Comparison of ENCODE assay signal across 12 mouse cellular contexts in the genomic region with DNA sequence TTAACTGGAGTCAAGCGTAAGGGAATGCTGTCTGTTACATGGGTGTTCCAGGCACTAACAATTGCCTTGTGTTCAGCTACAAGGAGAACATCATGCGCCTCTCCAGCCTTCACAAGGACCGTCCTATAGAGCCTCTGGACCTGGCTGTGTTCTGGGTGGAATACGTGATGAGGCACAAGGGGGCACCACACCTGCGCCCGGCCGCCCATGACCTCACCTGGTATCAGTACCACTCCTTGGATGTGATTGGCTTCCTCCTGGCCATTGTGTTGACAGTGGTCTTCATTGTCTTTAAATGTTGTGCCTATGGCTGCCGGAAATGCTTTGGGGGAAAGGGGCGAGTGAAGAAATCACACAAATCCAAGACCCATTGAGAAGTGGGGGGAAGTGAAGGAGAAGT. TPM values are rescaled to one million over a fixed set of nuclear protein-coding genes. Genes with fewer than 3 reads are reported as not detected.
A peak's percentile ranks its signal among the peaks of the same experiment; 100 is the strongest.
DNase-seq lines count a peak whose midpoint lies in the region; ATAC-seq and TF ChIP-seq lines count a peak whose summit lies in the region.
"Had no signal": no experiment of that assay in that cellular context is flagged by ENCODE, and none has a peak within 500 bp of the region (broad histone marks: within the 10 kb centered on the region; RNA-seq: fewer than 3 reads in every experiment).

No protein-coding gene starts in this region.

- dilution Hi-C loops in CH12.LX (cut with MboI; ENCODE audit: extremely low pct_ligation_motif_present, extremely low pct_unique_long_range_greater_than_20kb, low sequenced_read_pairs) = no loop called here

- peaks cover 32% of the 10 kb centered on the region for H3K9me3 ChIP-seq in forebrain, embryonic 10.5 days
- H3K9me3 ChIP-seq in forebrain, embryonic 16.5 days (ENCODE audit: control insufficient read depth, low read length) = peaks cover 45% of the 10 kb centered on the region
- H3K9me3 ChIP-seq in lung, postnatal 0 days (ENCODE audit: low read length) = peaks cover 38% of the 10 kb centered on the region
- peaks cover 69% of the 10 kb centered on the region for H3K9me3 ChIP-seq in CH12.LX (replicated peaks; ENCODE audit: low read length)

- no peaks in the 10 kb centered on the region for H3K4me1 ChIP-seq in forebrain, embryonic 10.5 days
- no peaks in the 10 kb centered on the region for H3K4me1 ChIP-seq in forebrain, embryonic 16.5 days (replicated peaks; ENCODE audit: control insufficient read depth, insufficient read depth, low read length)
- no peaks in the 10 kb centered on the region for H3K4me1 ChIP-seq in lung, postnatal 0 days (ENCODE audit: insufficient read depth, low read depth, low read length)
- no peaks in the 10 kb centered on the region for H3K4me1 ChIP-seq in lung, adult 2 months (ENCODE audit: control insufficient read depth, insufficient read depth, low read length)
- H3K4me1 ChIP-seq in CH12.LX (ENCODE audit: control insufficient read depth in 1 of 2, insufficient read depth in 2 of 2) = no peaks in the 10 kb centered on the region
- H3K4me1 ChIP-seq: liver, embryonic 13.5 days; neural tube, embryonic 13.5 days had no signal

- in situ Hi-C loops in CH12.LX (cut with MboI; ENCODE audit: low pct_ligation_motif_present, low pct_unique_long_range_greater_than_20kb, low sequenced_read_pairs) = no loop called here

- no peak for TF ChIP-seq EP300 in lung, postnatal 0 days (IDR thresholded peaks at IDR 0.05)
- TF ChIP-seq EP300 in CH12.LX (IDR thresholded peaks at IDR 0.05; ENCODE audit: low read length) = no peak

- TF ChIP-seq POLR2A in lung, adult 2 months (IDR thresholded peaks at IDR 0.05; ENCODE audit: borderline replicate concordance, extremely low read depth, low read depth, low read length) = no peak
- TF ChIP-seq POLR2A in CH12.LX (IDR thresholded peaks at IDR 0.05; ENCODE audit: low read depth, low read length) = no peak

- H3K9ac ChIP-seq in forebrain, embryonic 16.5 days (replicated peaks; ENCODE audit: low read depth, low read length) = no peak overlapping the region
- no peak overlapping the region for H3K9ac ChIP-seq in lung, postnatal 0 days (replicated peaks; ENCODE audit: low read depth)
- H3K9ac ChIP-seq in CH12.LX (ENCODE audit: insufficient read depth, low read depth) = no peak overlapping the region
- H3K9ac ChIP-seq: liver, embryonic 13.5 days; neural tube, embryonic 13.5 days had no signal

- TF ChIP-seq CTCF in lung, postnatal 0 days (IDR thresholded peaks at IDR 0.05) = no peak
- no peak for TF ChIP-seq CTCF in lung, adult 2 months (IDR thresholded peaks at IDR 0.05; ENCODE audit: insufficient read depth, low read length)
- TF ChIP-seq CTCF in CH12.LX (conservative IDR thresholded peaks at IDR 0.05 in 1 of 2, IDR thresholded peaks at IDR 0.05 in 1 of 2; ENCODE audit: low read depth in 2 of 2, low read length in 2 of 2) = no peak

- H3K27ac ChIP-seq in forebrain, embryonic 10.5 days = no peak overlapping the region
- no peak overlapping the region for H3K27ac ChIP-seq in forebrain, embryonic 16.5 days (ENCODE audit: low read length)
- no peak overlapping the region for H3K27ac ChIP-seq in lung, postnatal 0 days (ENCODE audit: low read length)
- H3K27ac ChIP-seq in CH12.LX (ENCODE audit: insufficient read depth, low read depth) = no peak overlapping the region
- H3K27ac ChIP-seq: heart, adult 2 months; layer of hippocampus, adult 2 months; liver, embryonic 13.5 days; neural tube, embryonic 13.5 days had no signal

- H3K27me3 ChIP-seq in forebrain, embryonic 10.5 days (ENCODE audit: poor library complexity, severe bottlenecking) = no peaks in the 10 kb centered on the region
- no peaks in the 10 kb centered on the region for H3K27me3 ChIP-seq in forebrain, embryonic 16.5 days (replicated peaks; ENCODE audit: control insufficient read depth, insufficient read depth, low read length)
- H3K27me3 ChIP-seq in lung, postnatal 0 days (replicated peaks; ENCODE audit: insufficient read depth, low read length) = no peaks in the 10 kb centered on the region
- no peaks in the 10 kb centered on the region for H3K27me3 ChIP-seq in CH12.LX (replicated peaks)
- H3K27me3 ChIP-seq: liver, embryonic 13.5 days; neural tube, embryonic 13.5 days had no signal

- H3K36me3 ChIP-seq in forebrain, embryonic 10.5 days (replicated peaks) = no peaks in the 10 kb centered on the region
- no peaks in the 10 kb centered on the region for H3K36me3 ChIP-seq in forebrain, embryonic 16.5 days (ENCODE audit: control insufficient read depth, insufficient read depth)
- no peaks in the 10 kb centered on the region for H3K36me3 ChIP-seq in lung, postnatal 0 days (ENCODE audit: insufficient read depth, low read length)
- H3K36me3 ChIP-seq in CH12.LX (replicated peaks in 1 of 2; ENCODE audit: control insufficient read depth in 1 of 2, insufficient read depth in 1 of 2, low read length in 1 of 2) = no peaks in the 10 kb centered on the region
- H3K36me3 ChIP-seq: liver, embryonic 13.5 days; neural tube, embryonic 13.5 days had no signal

- no peak for ATAC-seq in forebrain, embryonic 16.5 days
- no peak for ATAC-seq in lung, postnatal 0 days

- TF ChIP-seq RAD21 in CH12.LX (IDR thresholded peaks at IDR 0.05; ENCODE audit: low read depth, low read length) = no peak

- H3K79me2 ChIP-seq in CH12.LX (replicated peaks; ENCODE audit: control insufficient read depth, extremely low read depth, insufficient read depth, poor library complexity, severe bottlenecking) = no peaks in the 10 kb centered on the region

- H3K4me2 ChIP-seq in forebrain, embryonic 16.5 days (ENCODE audit: low read length) = no peak overlapping the region
- H3K4me2 ChIP-seq in lung, postnatal 0 days (replicated peaks; ENCODE audit: low read depth, low read length) = no peak overlapping the region
- H3K4me2 ChIP-seq in CH12.LX (ENCODE audit: insufficient read depth, low read depth, poor library complexity, severe bottlenecking) = no peak overlapping the region
- H3K4me2 ChIP-seq: liver, embryonic 13.5 days; neural tube, embryonic 13.5 days had no signal

- 75% methylated on average over 9 of the region's 9 CpGs for WGBS in forebrain, embryonic 10.5 days
- 75% methylated on average over 9 of the region's 9 CpGs for WGBS in forebrain, embryonic 16.5 days
- 71% methylated on average over 9 of the region's 9 CpGs for WGBS in lung, postnatal 0 days
- 74% methylated on average over 9 of the region's 9 CpGs for WGBS in lung, adult 2 months

- H3K4me3 ChIP-seq in forebrain, embryonic 10.5 days = no peak overlapping the region
- no peak overlapping the region for H3K4me3 ChIP-seq in forebrain, embryonic 16.5 days (replicated peaks; ENCODE audit: low read length)
- no peak overlapping the region for H3K4me3 ChIP-seq in lung, postnatal 0 days (ENCODE audit: low read depth, low read length)
- H3K4me3 ChIP-seq in lung, adult 2 months (replicated peaks; ENCODE audit: extremely low read depth, low read depth, low read length) = no peak overlapping the region
- no peak overlapping the region for H3K4me3 ChIP-seq in CH12.LX (replicated peaks in 1 of 3; ENCODE audit: low read depth in 2 of 3, low read length in 2 of 3, poor library complexity in 1 of 3)
- H3K4me3 ChIP-seq: heart, adult 2 months; layer of hippocampus, adult 2 months; liver, embryonic 13.5 days; neural tube, embryonic 13.5 days had no signal

- peak; percentile 35 for DNase-seq in forebrain, embryonic 10.5 days (ENCODE audit: extremely low spot score, low spot score)
- peak; percentile 10 for DNase-seq in lung, postnatal 0 days (ENCODE audit: low spot score)
- no peak for DNase-seq in lung, adult 2 months
- peak; percentile 2 for DNase-seq in CH12.LX (ENCODE audit: extremely low read depth)
- peak; percentile 10 for DNase-seq in gastrocnemius, postnatal 25 days
- no peak for DNase-seq in cerebellum, adult 9-11 months
- no peak for DNase-seq in adrenal gland, adult 2 months
- DNase-seq: liver, embryonic 13.5 days had no signal

RNA-seq across cellular contexts. Expression of gene Ugt1a1, which starts 6.3 kb away (rescaled TPM):
- polyA plus RNA-seq in forebrain, embryonic 10.5 days (2016; fragmentation: Nextera tagmentation; extraction: Ambion mirVana) = 0.07 TPM in 1 of 2 replicates, not detected in the other
- not detected in 2 replicates for polyA plus RNA-seq in forebrain, embryonic 16.5 days (2015; fragmentation: Nextera tagmentation; extraction: Ambion mirVana)
- polyA plus RNA-seq in lung, postnatal 0 days (2015; fragmentation: Nextera tagmentation; extraction: Ambion mirVana) = 0.21 and 0.26 TPM in 2 replicates
- polyA plus RNA-seq in lung, adult 2 months (2012; rRNA removed) = 0.11 and 1.3 TPM in 2 replicates
- total RNA-seq in CH12.LX (2012; rRNA removed) (0.08 TPM in 1 of 2 replicates, not detected in the other), CH12.LX (2014; rRNA removed) (not detected in 2 replicates)
- 0.19 TPM in 1 of 2 replicates, not detected in the other for polyA plus RNA-seq in CH12.LX (2012; ENCODE audit: insufficient read length, low read depth)
- under 1 TPM in 1 of 2 experiments, not detected in 1; 0.13 TPM for total RNA-seq in gastrocnemius, postnatal 25 days (2021)
- total RNA-seq in adrenal gland, adult 2 months (2021) = 10 to 100 TPM in 1 of 2 experiments, not detected in 1; 53.5 TPM
- 4.0 and 9.7 TPM in 2 replicates for polyA plus RNA-seq in adrenal gland, adult 2 months (2012; rRNA removed)
- total RNA-seq: heart, adult 2 months; layer of hippocampus, adult 2 months had no signal
- polyA plus RNA-seq: heart, adult 2 months; liver, embryonic 13.5 days; neural tube, embryonic 13.5 days had no signal

RNA-seq across cellular contexts. Expression of gene Mroh2a, which starts 8.7 kb away (rescaled TPM):
- 1.3 and 1.4 TPM in 2 replicates for polyA plus RNA-seq in forebrain, embryonic 10.5 days (2016; fragmentation: Nextera tagmentation; extraction: Ambion mirVana)
- 0.96 and 1.0 TPM in 2 replicates for polyA plus RNA-seq in forebrain, embryonic 16.5 days (2015; fragmentation: Nextera tagmentation; extraction: Ambion mirVana)
- polyA plus RNA-seq in lung, postnatal 0 days (2015; fragmentation: Nextera tagmentation; extraction: Ambion mirVana) = 0.15 and 0.43 TPM in 2 replicates
- 0.17 and 0.20 TPM in 2 replicates for polyA plus RNA-seq in lung, adult 2 months (2012; rRNA removed)
- total RNA-seq in CH12.LX (2012; rRNA removed) (0.13 and 0.17 TPM in 2 replicates), CH12.LX (2014; rRNA removed) (not detected in 2 replicates)
- 0.78 and 1.0 TPM in 2 replicates for polyA plus RNA-seq in CH12.LX (2012; ENCODE audit: insufficient read length, low read depth)
- total RNA-seq in gastrocnemius, postnatal 25 days (2021) = not detected
- total RNA-seq in adrenal gland, adult 2 months (2021) = under 1 TPM in 1 of 2 experiments, not detected in 1; 0.10 TPM
- 0.03 and 0.17 TPM in 2 replicates for polyA plus RNA-seq in adrenal gland, adult 2 months (2012; rRNA removed)

RNA-seq across cellular contexts. Expression of gene Dnajb3, which starts 12.5 kb away (rescaled TPM):
- polyA plus RNA-seq in forebrain, embryonic 10.5 days (2016; fragmentation: Nextera tagmentation; extraction: Ambion mirVana) = 8.5 and 9.5 TPM in 2 replicates
- 10.1 and 11.7 TPM in 2 replicates for polyA plus RNA-seq in forebrain, embryonic 16.5 days (2015; fragmentation: Nextera tagmentation; extraction: Ambion mirVana)
- 2.7 and 3.8 TPM in 2 replicates for polyA plus RNA-seq in lung, postnatal 0 days (2015; fragmentation: Nextera tagmentation; extraction: Ambion mirVana)
- 1.3 and 1.8 TPM in 2 replicates for polyA plus RNA-seq in lung, adult 2 months (2012; rRNA removed)
- total RNA-seq in CH12.LX (2012; rRNA removed) = not detected in 2 replicates
- not detected in 2 replicates for total RNA-seq in CH12.LX (2014; rRNA removed)
- not detected in 2 replicates for polyA plus RNA-seq in CH12.LX (2012; ENCODE audit: insufficient read length, low read depth)
- under 1 TPM in 1 of 2 experiments, not detected in 1; 0.27 TPM for total RNA-seq in gastrocnemius, postnatal 25 days (2021)
- total RNA-seq in adrenal gland, adult 2 months (2021) = 1 to 10 TPM; 1.8 to 3.7 TPM
- polyA plus RNA-seq in adrenal gland, adult 2 months (2012; rRNA removed) = 3.1 and 3.9 TPM in 2 replicates

RNA-seq across cellular contexts. Expression of gene Ugt1a2, which starts 17.6 kb away (rescaled TPM):
- polyA plus RNA-seq in forebrain, embryonic 10.5 days (2016; fragmentation: Nextera tagmentation; extraction: Ambion mirVana) = 0.07 TPM in 1 of 2 replicates, not detected in the other
- polyA plus RNA-seq in forebrain, embryonic 16.5 days (2015; fragmentation: Nextera tagmentation; extraction: Ambion mirVana) = not detected in 2 replicates
- polyA plus RNA-seq in lung, postnatal 0 days (2015; fragmentation: Nextera tagmentation; extraction: Ambion mirVana) = 0.08 and 0.11 TPM in 2 replicates
- polyA plus RNA-seq in lung, adult 2 months (2012; rRNA removed) = 0.11 and 0.12 TPM in 2 replicates
- total RNA-seq in CH12.LX (2012; rRNA removed) (not detected in 2 replicates), CH12.LX (2014; rRNA removed) (not detected in 2 replicates)
- not detected in 2 replicates for polyA plus RNA-seq in CH12.LX (2012; ENCODE audit: insufficient read length, low read depth)
- under 1 TPM in 1 of 2 experiments, not detected in 1; 0.27 TPM for total RNA-seq in gastrocnemius, postnatal 25 days (2021)
- total RNA-seq in adrenal gland, adult 2 months (2021) = under 1 TPM in 1 of 2 experiments, not detected in 1; 0.29 TPM
- polyA plus RNA-seq in adrenal gland, adult 2 months (2012; rRNA removed) = not detected in 2 replicates
- total RNA-seq: heart, adult 2 months; layer of hippocampus, adult 2 months had no signal
- polyA plus RNA-seq: heart, adult 2 months; liver, embryonic 13.5 days; neural tube, embryonic 13.5 days had no signal

RNA-seq across cellular contexts. Expression of gene Ugt1a5, which starts 52.2 kb away (rescaled TPM):
- not detected in 2 replicates for polyA plus RNA-seq in forebrain, embryonic 10.5 days (2016; fragmentation: Nextera tagmentation; extraction: Ambion mirVana)
- polyA plus RNA-seq in forebrain, embryonic 16.5 days (2015; fragmentation: Nextera tagmentation; extraction: Ambion mirVana) = not detected in 2 replicates
- polyA plus RNA-seq in lung, postnatal 0 days (2015; fragmentation: Nextera tagmentation; extraction: Ambion mirVana) = not detected in 2 replicates
- 0.06 and 0.36 TPM in 2 replicates for polyA plus RNA-seq in lung, adult 2 months (2012; rRNA removed)
- total RNA-seq in CH12.LX (2012; rRNA removed) = not detected in 2 replicates
- total RNA-seq in CH12.LX (2014; rRNA removed) = not detected in 2 replicates
- not detected in 2 replicates for polyA plus RNA-seq in CH12.LX (2012; ENCODE audit: insufficient read length, low read depth)
- total RNA-seq in gastrocnemius, postnatal 25 days (2021) = not detected
- under 1 TPM; 0.14 to 0.29 TPM for total RNA-seq in adrenal gland, adult 2 months (2021)
- 0.07 and 0.11 TPM in 2 replicates for polyA plus RNA-seq in adrenal gland, adult 2 months (2012; rRNA removed)
- total RNA-seq: heart, adult 2 months had no signal
- polyA plus RNA-seq: heart, adult 2 months; liver, embryonic 13.5 days; neural tube, embryonic 13.5 days had no signal

Comparison
In these comparisons a context has a peak if more than half of its experiments do, and no peak if none do; other contexts are left out.
1. DNase-seq: peak in forebrain, embryonic 10.5 days (single experiment), lung, postnatal 0 days (single experiment), CH12.LX (single experiment) and gastrocnemius, postnatal 25 days (single experiment); none in lung, adult 2 months (single experiment), cerebellum, adult 9-11 months (single experiment) and adrenal gland, adult 2 months (single experiment).